Mouse (Mus musculus): ENCODE results near the gene Ripor3. TPM values are rescaled to one million over a fixed set of nuclear protein-coding genes. Genes with fewer than 3 reads are reported as not detected.

The Ripor3 gene
- polyA plus RNA-seq, 1 experiment from 2014 or later = 2.6 TPM

GRCm38 (mm10) chr2:168035907-168036306 lies 25.5 kb upstream of the Ripor3 start:
- no peak overlapping the region for H3K4me2 ChIP-seq (replicated peaks; ENCODE audit: low read depth, low read length)
- peaks cover 9% of the 10 kb centered on the region for H3K4me1 ChIP-seq (ENCODE audit: insufficient read depth, low read length)
- H3K9me3 ChIP-seq (ENCODE audit: low read length) = no peaks in the 10 kb centered on the region
- H3K36me3 ChIP-seq (ENCODE audit: insufficient read depth, low read length) = no peaks in the 10 kb centered on the region
- H3K27ac ChIP-seq (ENCODE audit: low read length) = no peak overlapping the region
- H3K27me3 ChIP-seq (ENCODE audit: insufficient read depth, low read length) = no peaks in the 10 kb centered on the region
- no peak for ATAC-seq (ENCODE audit: low FRiP score, low TSS enrichment)
- no peak overlapping the region for H3K9ac ChIP-seq (replicated peaks; ENCODE audit: low read length)
- 85% methylated on average over 6 of the region's 6 CpGs for WGBS
- H3K4me3 ChIP-seq (ENCODE audit: low read length) = no peak overlapping the region

- Histone ChIP-seq H3K4me1 (ENCODE audit: insufficient read depth, low read length) (peaks cover 9% of the 10 kb centered on the region), H3K27ac (ENCODE audit: low read length) (no peak overlapping the region), H3K4me2 (replicated peaks; ENCODE audit: low read depth, low read length) (no peak overlapping the region), H3K27me3 (ENCODE audit: insufficient read depth, low read length) (no peaks in the 10 kb centered on the region), H3K4me3 (ENCODE audit: low read length) (no peak overlapping the region), H3K9ac (replicated peaks; ENCODE audit: low read length) (no peak overlapping the region), H3K9me3 (ENCODE audit: low read length) (peaks cover under 1% of the 10 kb centered on the region; the same call in 1 of the 2 replicates), H3K36me3 (ENCODE audit: insufficient read depth, low read length) (no peaks in the 10 kb centered on the region)
- 0 out of 2 replicates have a peak, but pooled peaks have one; percentile 33 for ATAC-seq (ENCODE audit: low FRiP score, low TSS enrichment)
- 56% methylated on average over 10 of the region's 10 CpGs for WGBS
Observed at GRCm38 (mm10) chr2:168033905-168034304, 23.5 kb upstream of the Ripor3 start.

GRCm38 (mm10) chr2:168031842-168032241 lies 21.4 kb upstream of the Ripor3 start:
- Histone ChIP-seq H3K4me3 (ENCODE audit: low read length) (no peak overlapping the region), H3K4me1 (ENCODE audit: insufficient read depth, low read length) (peaks cover 2% of the 10 kb centered on the region; the same call in 1 of the 2 replicates), H3K9ac (replicated peaks; ENCODE audit: low read length) (no peak overlapping the region), H3K27ac (ENCODE audit: low read length) (no peak overlapping the region), H3K4me2 (replicated peaks; ENCODE audit: low read depth, low read length) (no peak overlapping the region), H3K9me3 (ENCODE audit: low read length) (peaks cover 7% of the 10 kb centered on the region), H3K27me3 (ENCODE audit: insufficient read depth, low read length) (no peaks in the 10 kb centered on the region), H3K36me3 (ENCODE audit: insufficient read depth, low read length) (no peaks in the 10 kb centered on the region)
- WGBS = 73% methylated on average over 2 of the region's 2 CpGs
- 0 out of 2 replicates have a peak, but pooled peaks have one; percentile 22 for ATAC-seq (ENCODE audit: low FRiP score, low TSS enrichment)

- ATAC-seq (ENCODE audit: low FRiP score, low TSS enrichment) = no peak
- Histone ChIP-seq H3K9me3 (ENCODE audit: low read length) (peaks cover 7% of the 10 kb centered on the region), H3K27me3 (ENCODE audit: insufficient read depth, low read length) (no peaks in the 10 kb centered on the region), H3K36me3 (ENCODE audit: insufficient read depth, low read length) (no peaks in the 10 kb centered on the region), H3K27ac (ENCODE audit: low read length) (no peak overlapping the region), H3K4me2 (replicated peaks; ENCODE audit: low read depth, low read length) (no peak overlapping the region), H3K9ac (replicated peaks; ENCODE audit: low read length) (no peak overlapping the region), H3K4me1 (ENCODE audit: insufficient read depth, low read length) (no peaks in the 10 kb centered on the region), H3K4me3 (ENCODE audit: low read length) (no peak overlapping the region)
- 97% methylated on average over 3 of the region's 3 CpGs for WGBS
Observed at GRCm38 (mm10) chr2:168028376-168028775, 18.0 kb upstream of the Ripor3 start.

DNA sequence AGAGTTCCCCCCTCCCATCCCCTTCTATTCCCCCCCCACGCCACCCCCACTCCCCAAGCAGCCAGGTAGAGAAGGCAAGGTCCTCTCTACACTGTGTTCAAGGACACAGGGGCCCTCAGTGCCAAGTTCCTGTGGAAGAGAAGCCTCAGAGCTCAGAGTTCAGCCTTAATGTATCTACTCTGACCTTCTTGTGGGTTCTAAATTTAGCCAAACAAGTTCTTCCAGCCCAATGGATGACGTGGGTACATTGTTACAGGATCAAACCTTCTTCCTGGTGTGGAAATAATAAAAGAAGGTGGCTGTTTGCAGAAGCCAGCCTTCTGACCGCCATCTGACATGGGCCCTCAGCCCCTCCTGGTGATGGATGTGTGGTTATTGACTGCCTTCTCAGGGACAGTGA lies 16.0 kb upstream of the Ripor3 start:
- 0 out of 2 replicates have a peak overlapping the region, but pooled peaks have one; percentile 81 for H3K27ac ChIP-seq (ENCODE audit: low read length)
- no peaks in the 10 kb centered on the region for H3K36me3 ChIP-seq (ENCODE audit: insufficient read depth, low read length)
- peaks cover 7% of the 10 kb centered on the region for H3K9me3 ChIP-seq (ENCODE audit: low read length)
- no peak overlapping the region for H3K9ac ChIP-seq (replicated peaks; ENCODE audit: low read length)
- no peaks in the 10 kb centered on the region for H3K27me3 ChIP-seq (ENCODE audit: insufficient read depth, low read length)
- H3K4me1 ChIP-seq (ENCODE audit: insufficient read depth, low read length) = no peaks in the 10 kb centered on the region
- no peak for ATAC-seq (ENCODE audit: low FRiP score, low TSS enrichment)
- no peak overlapping the region for H3K4me3 ChIP-seq (ENCODE audit: low read length)
- no peak overlapping the region for H3K4me2 ChIP-seq (replicated peaks; ENCODE audit: low read depth, low read length)
- WGBS = 56% methylated on average over 3 of the region's 3 CpGs

DNA sequence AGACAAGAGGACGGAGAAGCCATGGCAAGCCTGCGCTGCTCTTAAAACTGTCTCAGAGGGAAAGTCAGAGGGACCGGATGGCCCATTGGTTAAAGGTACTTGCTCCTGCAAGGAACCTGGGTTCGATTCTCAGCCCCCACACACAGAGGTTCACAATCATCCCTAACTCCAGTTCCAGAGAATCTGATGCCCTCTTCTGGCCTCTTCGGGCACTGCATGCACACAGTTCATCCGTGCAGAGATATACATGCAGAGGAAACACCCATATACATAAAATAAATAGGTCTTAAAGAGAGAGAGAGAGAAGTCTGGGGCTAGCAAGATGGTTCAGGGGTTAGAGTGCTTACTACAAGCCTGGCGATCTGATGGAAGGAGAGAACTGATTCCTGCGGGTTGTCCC lies 15.5 kb upstream of the Ripor3 start:
- no peak overlapping the region for H3K4me3 ChIP-seq (ENCODE audit: low read length)
- no peak for ATAC-seq (ENCODE audit: low FRiP score, low TSS enrichment)
- H3K36me3 ChIP-seq (ENCODE audit: insufficient read depth, low read length) = no peaks in the 10 kb centered on the region
- no peaks in the 10 kb centered on the region for H3K27me3 ChIP-seq (ENCODE audit: insufficient read depth, low read length)
- no peaks in the 10 kb centered on the region for H3K4me1 ChIP-seq (ENCODE audit: insufficient read depth, low read length)
- peaks cover 7% of the 10 kb centered on the region for H3K9me3 ChIP-seq (ENCODE audit: low read length)
- no peak overlapping the region for H3K9ac ChIP-seq (replicated peaks; ENCODE audit: low read length)
- WGBS = 92% methylated on average over 8 of the region's 8 CpGs
- H3K4me2 ChIP-seq (replicated peaks; ENCODE audit: low read depth, low read length) = no peak overlapping the region
- H3K27ac ChIP-seq (ENCODE audit: low read length) = peak overlapping the region; percentile 81

GRCm38 (mm10) chr2:168025174-168025573 lies 14.8 kb upstream of the Ripor3 start:
- WGBS = 37% methylated on average over 12 of the region's 12 CpGs
- no peak overlapping the region for H3K4me3 ChIP-seq (ENCODE audit: low read length)
- peak; percentile 84 for ATAC-seq (ENCODE audit: low FRiP score, low TSS enrichment)
- no peaks in the 10 kb centered on the region for H3K36me3 ChIP-seq (ENCODE audit: insufficient read depth, low read length)
- H3K27ac ChIP-seq (ENCODE audit: low read length) = peak overlapping the region; percentile 81
- no peak overlapping the region for H3K4me2 ChIP-seq (replicated peaks; ENCODE audit: low read depth, low read length)
- no peaks in the 10 kb centered on the region for H3K4me1 ChIP-seq (ENCODE audit: insufficient read depth, low read length)
- H3K9me3 ChIP-seq (ENCODE audit: low read length) = peaks cover 7% of the 10 kb centered on the region
- H3K9ac ChIP-seq (replicated peaks; ENCODE audit: low read length) = no peak overlapping the region
- H3K27me3 ChIP-seq (ENCODE audit: insufficient read depth, low read length) = no peaks in the 10 kb centered on the region

DNA sequence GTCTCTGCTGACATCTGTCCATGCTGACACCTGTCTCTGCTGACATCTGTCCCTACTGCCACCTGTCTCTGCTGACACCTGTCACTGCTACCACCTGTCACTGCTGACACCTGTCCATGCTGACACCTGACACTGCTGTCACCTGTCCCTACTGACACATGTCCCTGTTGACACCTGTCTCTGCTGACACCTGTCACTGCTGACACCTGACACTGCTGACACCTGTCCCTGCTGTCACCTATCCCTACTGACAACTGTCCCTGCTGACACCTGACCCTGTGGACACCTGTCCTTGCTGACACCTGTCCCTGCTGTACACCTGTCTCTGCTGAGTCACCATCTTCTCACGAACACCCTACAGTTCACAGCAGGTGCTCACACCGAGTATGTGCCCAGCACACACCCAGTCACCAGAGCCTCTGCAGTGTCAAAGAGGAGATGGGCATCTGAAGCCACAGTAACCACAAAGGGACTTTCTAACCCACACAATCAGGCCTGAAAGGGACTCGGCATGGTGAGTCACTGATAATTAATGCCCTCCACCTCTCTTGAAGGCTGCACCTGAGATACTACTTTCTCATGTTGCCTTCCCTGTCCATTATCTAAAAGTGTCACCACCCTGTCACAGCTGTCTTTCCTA lies 13.5 kb upstream of the Ripor3 start:
- Histone ChIP-seq H3K9me3 (ENCODE audit: low read length) (peaks cover 6% of the 10 kb centered on the region), H3K4me3 (ENCODE audit: low read length) (no peak overlapping the region), H3K4me1 (ENCODE audit: insufficient read depth, low read length) (peaks cover 6% of the 10 kb centered on the region; the same call in 1 of the 2 replicates), H3K27ac (ENCODE audit: low read length) (no peak overlapping the region), H3K9ac (replicated peaks; ENCODE audit: low read length) (no peak overlapping the region), H3K4me2 (replicated peaks; ENCODE audit: low read depth, low read length) (no peak overlapping the region), H3K36me3 (ENCODE audit: insufficient read depth, low read length) (no peaks in the 10 kb centered on the region), H3K27me3 (ENCODE audit: insufficient read depth, low read length) (no peaks in the 10 kb centered on the region)
- no peak for ATAC-seq (ENCODE audit: low FRiP score, low TSS enrichment)
- WGBS = 61% methylated on average over 3 of the region's 3 CpGs

DNA sequence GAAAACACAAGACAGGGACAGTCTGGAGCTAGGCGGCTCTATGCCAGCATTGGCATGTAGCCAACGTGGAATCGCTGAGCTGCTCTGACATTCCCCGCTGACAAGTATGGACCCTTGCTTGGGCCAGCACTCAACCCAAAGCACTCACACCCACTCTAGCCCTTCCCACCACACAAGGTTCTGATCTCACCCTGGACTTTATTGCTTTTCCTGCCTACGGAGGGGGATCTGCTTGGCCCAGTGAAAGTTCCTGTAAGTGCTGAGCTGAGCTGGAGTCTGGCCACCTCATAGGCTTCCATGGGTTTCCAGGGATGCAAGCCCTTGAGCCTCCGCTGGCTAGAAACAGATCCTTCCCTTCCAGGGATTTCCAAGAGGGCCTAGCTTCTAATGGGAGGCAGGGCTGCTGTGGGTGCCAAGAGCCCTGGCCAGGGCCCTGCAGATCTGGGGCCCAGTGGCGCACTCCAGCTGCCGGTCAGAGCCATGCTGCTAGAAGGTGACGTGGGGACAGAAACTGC lies 8.8 kb upstream of the Ripor3 start:
- H3K4me3 ChIP-seq (ENCODE audit: low read length) = no peak overlapping the region
- no peaks in the 10 kb centered on the region for H3K36me3 ChIP-seq (ENCODE audit: insufficient read depth, low read length)
- no peak overlapping the region for H3K4me2 ChIP-seq (replicated peaks; ENCODE audit: low read depth, low read length)
- ATAC-seq (ENCODE audit: low FRiP score, low TSS enrichment) = peak; percentile 56; the same call in 1 of the 2 replicates
- no peaks in the 10 kb centered on the region for H3K27me3 ChIP-seq (ENCODE audit: insufficient read depth, low read length)
- peaks cover 17% of the 10 kb centered on the region for H3K4me1 ChIP-seq (ENCODE audit: insufficient read depth, low read length)
- no peaks in the 10 kb centered on the region for H3K9me3 ChIP-seq (ENCODE audit: low read length)
- 74% methylated on average over 9 of the region's 9 CpGs for WGBS
- H3K9ac ChIP-seq (replicated peaks; ENCODE audit: low read length) = no peak overlapping the region
- H3K27ac ChIP-seq (ENCODE audit: low read length) = peak overlapping the region; percentile 44; the same call in 1 of the 2 replicates

DNA sequence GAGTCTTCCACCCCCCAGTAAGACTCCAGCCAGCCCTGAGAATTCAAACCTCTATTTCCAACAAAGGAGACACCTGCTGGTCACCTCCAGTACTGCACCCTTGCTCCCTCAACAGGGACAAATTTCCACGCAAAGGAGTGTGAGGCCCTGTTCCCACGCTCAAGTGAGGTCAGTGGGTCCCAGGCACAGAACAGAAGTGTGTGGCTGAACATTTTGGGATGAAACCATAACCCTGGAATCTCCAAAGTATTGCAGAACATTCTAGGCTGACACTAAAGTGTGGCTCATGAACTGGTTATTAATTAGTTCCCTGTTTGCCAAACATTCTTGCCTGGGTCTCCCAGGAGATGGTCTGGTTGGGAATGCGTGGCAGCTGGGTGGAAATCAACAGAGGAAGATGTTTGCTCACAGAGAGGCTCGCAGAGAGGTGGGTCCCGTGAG lies 6.6 kb upstream of the Ripor3 start:
- no peaks in the 10 kb centered on the region for H3K36me3 ChIP-seq (ENCODE audit: insufficient read depth, low read length)
- H3K4me2 ChIP-seq (replicated peaks; ENCODE audit: low read depth, low read length) = no peak overlapping the region
- H3K9me3 ChIP-seq (ENCODE audit: low read length) = no peaks in the 10 kb centered on the region
- H3K4me1 ChIP-seq (ENCODE audit: insufficient read depth, low read length) = peaks cover 17% of the 10 kb centered on the region
- no peaks in the 10 kb centered on the region for H3K27me3 ChIP-seq (ENCODE audit: insufficient read depth, low read length)
- 44% methylated on average over 5 of the region's 5 CpGs for WGBS
- no peak overlapping the region for H3K4me3 ChIP-seq (ENCODE audit: low read length)
- H3K9ac ChIP-seq (replicated peaks; ENCODE audit: low read length) = no peak overlapping the region
- ATAC-seq (ENCODE audit: low FRiP score, low TSS enrichment) = no peak
- H3K27ac ChIP-seq (ENCODE audit: low read length) = peak overlapping the region; percentile 81
